Mouse (Mus musculus): Measurements from ENCODE around the gene Slc35e1.

Slc35e1 gene

GRCm38 (mm10) chr8:72485456-72486199 lies 6.8 kb downstream of the Slc35e1 start:
- DNase-seq (ENCODE audit: low spot score) = no peak

GRCm38 (mm10) chr8:72474826-72475546 lies 17.4 kb downstream of the Slc35e1 start, which contains the start of gene Cherp:
Gene Cherp, minus strand, starts transcription at chr8:72475226.
- peak; percentile 94 for DNase-seq (ENCODE audit: low spot score)

GRCm38 (mm10) chr8:72470684-72471083 lies 21.7 kb downstream of the Slc35e1 start:
- DNase-seq (ENCODE audit: low spot score) = peak; percentile 62

GRCm38 (mm10) chr8:72469984-72470383 lies 22.4 kb downstream of the Slc35e1 start:
- no peak for DNase-seq (ENCODE audit: low spot score)

- no peak for DNase-seq (ENCODE audit: low spot score)
These were observed 23.2 kb downstream of the Slc35e1 start for GRCm38 (mm10) chr8:72469243-72469642.

- DNase-seq (ENCODE audit: low spot score) = no peak
These were observed 28.2 kb downstream of the Slc35e1 start for GRCm38 (mm10) chr8:72464211-72464610.

GRCm38 (mm10) chr8:72459881-72460533 lies 32.4 kb downstream of the Slc35e1 start:
- DNase-seq (ENCODE audit: low spot score) = no peak

- no peak for DNase-seq (ENCODE audit: low spot score)
These were observed 34.0 kb downstream of the Slc35e1 start for GRCm38 (mm10) chr8:72458457-72458856.

GRCm38 (mm10) chr8:72457806-72458205 lies 34.6 kb downstream of the Slc35e1 start:
- DNase-seq (ENCODE audit: low spot score) = no peak

- no peak for DNase-seq (ENCODE audit: low spot score)
These were observed 37.1 kb downstream of the Slc35e1 start for GRCm38 (mm10) chr8:72455317-72455716.

- no peak for DNase-seq (ENCODE audit: low spot score)
These were observed 38.5 kb downstream of the Slc35e1 start for GRCm38 (mm10) chr8:72453904-72454303.

GRCm38 (mm10) chr8:72451516-72451915 lies 40.9 kb downstream of the Slc35e1 start:
- no peak for DNase-seq (ENCODE audit: low spot score)

GRCm38 (mm10) chr8:72445071-72445470 lies 47.3 kb downstream of the Slc35e1 start:
- no peak for DNase-seq (ENCODE audit: low spot score)

- no peak for DNase-seq (ENCODE audit: low spot score)
These were observed 48.4 kb downstream of the Slc35e1 start for GRCm38 (mm10) chr8:72443994-72444350.

- peak; percentile 99 for DNase-seq (ENCODE audit: low spot score)
These were observed 48.9 kb downstream of the Slc35e1 start, which contains the start of the genes Calr3 and 1700030K09Rik for GRCm38 (mm10) chr8:72443338-72443993. Gene Calr3, minus strand, starts transcription at chr8:72443870. Gene 1700030K09Rik, plus strand, starts transcription at chr8:72443880.

- DNase-seq (ENCODE audit: low spot score) = no peak
These were observed 54.0 kb downstream of the Slc35e1 start for GRCm38 (mm10) chr8:72438248-72439015.

- peak; percentile 82 for DNase-seq (ENCODE audit: low spot score)
These were observed 57.5 kb downstream of the Slc35e1 start for GRCm38 (mm10) chr8:72434952-72435351.

All from testis, postnatal 10 days (tissue).